Mouse (Mus musculus) splenic B cell, adult 2 months (primary cell): ENCODE results near the gene Frem2.

Experiments used
- DNase-seq: peaks from one replicate; pipeline ENCODE4 v3.0.0-alpha.2; 2011; ENCODE audit warnings: low read depth, low spot score
- H3K27me3 ChIP-seq: 2 replicates; pipeline ENCODE4 v1.6.1; 2012; ENCODE audit warnings: mild to moderate bottlenecking, low read length, moderate library complexity, mixed read lengths; ENCODE audit not compliant: control insufficient read depth, poor library complexity, insufficient read depth, severe bottlenecking
- H3K36me3 ChIP-seq: 2 replicates; pipeline ENCODE4 v1.6.1; 2012; ENCODE audit warnings: mild to moderate bottlenecking, low read length, moderate library complexity, mixed read lengths; ENCODE audit not compliant: control insufficient read depth, poor library complexity, insufficient read depth, severe bottlenecking

Frem2 gene

GRCm38 (mm10) chr3:53649425-53649824 lies 7.7 kb downstream of the Frem2 start:
- Histone ChIP-seq H3K36me3 (no peaks in the 10 kb centered on the region), H3K27me3 (no peaks in the 10 kb centered on the region)
- DNase-seq: no peak

DNA sequence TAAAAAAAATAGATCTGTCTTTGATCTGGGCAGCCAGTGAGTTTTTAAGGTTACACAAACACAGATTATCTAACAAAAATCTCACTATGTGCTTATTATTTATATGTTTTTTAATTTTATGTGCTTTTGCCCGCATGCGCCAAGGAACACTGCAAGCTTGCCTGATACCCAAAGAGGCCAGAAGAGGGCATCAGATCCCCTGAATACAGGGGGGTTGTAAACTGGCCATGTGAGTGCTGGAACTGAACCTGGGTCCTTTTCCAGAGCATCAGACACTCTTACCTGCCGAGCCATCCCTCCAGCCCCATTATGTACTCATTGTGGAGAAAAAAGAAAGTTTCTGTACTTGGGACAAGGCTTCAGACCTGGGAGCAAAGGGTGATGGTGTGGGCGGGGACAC lies 8.3 kb downstream of the Frem2 start:
- H3K36me3 ChIP-seq: no peaks in the 10 kb centered on the region
- no peak for DNase-seq
- no peaks in the 10 kb centered on the region for H3K27me3 ChIP-seq

DNA sequence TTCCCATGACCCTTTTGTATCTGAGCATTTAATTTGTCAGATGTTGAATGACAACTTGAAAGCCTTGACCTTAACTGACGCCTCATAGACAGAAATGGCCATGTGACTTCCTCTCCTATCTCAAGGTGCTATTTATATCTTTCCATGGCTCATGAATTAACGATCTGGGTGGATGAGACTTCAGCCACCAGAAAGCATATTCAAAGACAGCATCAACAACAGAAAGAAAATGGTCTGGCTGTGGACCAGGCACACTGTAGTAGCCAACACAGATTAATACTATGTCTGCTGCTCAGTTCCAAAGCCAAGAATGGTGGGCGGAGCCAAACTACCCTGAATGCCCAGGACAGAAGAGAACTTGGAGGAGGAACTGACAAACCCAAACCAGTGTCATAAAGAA lies 21.2 kb downstream of the Frem2 start:
- no peak for DNase-seq

DNA sequence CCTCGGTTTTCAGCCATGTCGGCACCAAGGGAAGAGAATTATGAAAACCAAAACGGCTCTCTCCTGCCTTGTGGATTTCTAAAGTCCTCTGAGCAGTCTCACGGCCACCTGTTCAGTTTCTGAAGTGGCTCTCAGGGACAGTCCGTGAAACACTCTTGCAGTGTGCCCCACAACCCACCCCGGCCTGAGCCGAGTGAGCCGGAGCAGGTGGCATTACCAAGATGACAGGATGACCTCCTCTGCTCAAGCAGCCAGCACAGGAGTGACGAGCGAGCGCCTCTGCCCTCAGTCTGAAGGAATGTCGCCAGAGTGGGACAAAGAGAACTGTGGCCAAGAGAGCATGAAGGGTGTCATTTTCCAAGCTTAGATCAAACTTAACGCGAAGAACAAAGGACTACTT lies 26.0 kb downstream of the Frem2 start:
- H3K27me3 ChIP-seq: no peaks in the 10 kb centered on the region
- DNase-seq: no peak
- H3K36me3 ChIP-seq: no peaks in the 10 kb centered on the region

More for the DNA sequence above, 21.2 kb downstream of the Frem2 start:
- Histone ChIP-seq H3K36me3 (no peaks in the 10 kb centered on the region), H3K27me3 (no peaks in the 10 kb centered on the region)

- no peak for DNase-seq
- Histone ChIP-seq H3K27me3 (no peaks in the 10 kb centered on the region), H3K36me3 (no peaks in the 10 kb centered on the region)
Measured at GRCm38 (mm10) chr3:53630630-53631029, 26.5 kb downstream of the Frem2 start.

GRCm38 (mm10) chr3:53629966-53630365 lies 27.2 kb downstream of the Frem2 start:
- Histone ChIP-seq H3K27me3 (no peaks in the 10 kb centered on the region), H3K36me3 (no peaks in the 10 kb centered on the region)
- DNase-seq: no peak

DNA sequence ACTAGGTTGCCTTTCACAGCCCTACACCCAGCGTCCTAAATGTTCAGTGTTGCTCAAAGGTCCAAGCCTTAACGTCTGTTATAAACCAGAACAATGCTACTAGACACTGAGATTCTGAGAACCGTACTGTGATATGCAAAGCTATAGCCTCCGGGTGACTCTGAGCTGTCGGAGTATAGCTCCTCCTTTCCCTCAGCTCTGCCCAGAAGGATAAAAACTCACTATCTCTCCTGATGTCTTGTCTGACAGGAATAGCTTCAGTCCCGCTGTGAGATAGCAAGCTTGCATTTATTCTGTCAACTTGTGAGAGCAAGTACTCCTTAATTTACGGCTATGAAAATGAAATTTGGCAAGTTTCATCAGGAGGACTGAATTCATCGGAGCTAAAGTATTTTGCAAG lies 33.9 kb downstream of the Frem2 start:
- DNase-seq: no peak
- H3K36me3 ChIP-seq: no peaks in the 10 kb centered on the region
- H3K27me3 ChIP-seq: no peaks in the 10 kb centered on the region

GRCm38 (mm10) chr3:53620978-53621377 lies 36.2 kb downstream of the Frem2 start:
- Histone ChIP-seq H3K36me3 (no peaks in the 10 kb centered on the region), H3K27me3 (no peaks in the 10 kb centered on the region)
- DNase-seq: no peak

DNA sequence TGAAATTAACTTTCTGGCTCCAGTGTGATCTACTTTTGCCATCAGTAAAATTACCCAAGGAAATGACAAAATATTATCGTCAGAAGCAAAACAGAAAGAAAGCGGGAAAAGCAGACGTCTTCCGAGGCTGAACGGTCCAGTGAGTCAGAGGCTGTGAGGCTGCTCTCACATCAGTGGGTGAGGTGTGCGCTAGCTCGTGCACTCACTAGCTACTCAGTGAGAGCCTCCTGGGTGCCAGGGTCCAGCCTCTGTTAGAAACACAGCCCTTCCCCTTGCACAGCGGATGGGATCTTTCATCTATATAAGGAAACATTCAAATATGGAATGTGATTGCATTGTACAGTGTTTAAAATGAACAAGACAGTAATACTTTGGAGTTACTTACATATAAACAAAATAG lies 36.8 kb downstream of the Frem2 start:
- Histone ChIP-seq H3K36me3 (no peaks in the 10 kb centered on the region), H3K27me3 (no peaks in the 10 kb centered on the region)
- DNase-seq: no peak

DNA sequence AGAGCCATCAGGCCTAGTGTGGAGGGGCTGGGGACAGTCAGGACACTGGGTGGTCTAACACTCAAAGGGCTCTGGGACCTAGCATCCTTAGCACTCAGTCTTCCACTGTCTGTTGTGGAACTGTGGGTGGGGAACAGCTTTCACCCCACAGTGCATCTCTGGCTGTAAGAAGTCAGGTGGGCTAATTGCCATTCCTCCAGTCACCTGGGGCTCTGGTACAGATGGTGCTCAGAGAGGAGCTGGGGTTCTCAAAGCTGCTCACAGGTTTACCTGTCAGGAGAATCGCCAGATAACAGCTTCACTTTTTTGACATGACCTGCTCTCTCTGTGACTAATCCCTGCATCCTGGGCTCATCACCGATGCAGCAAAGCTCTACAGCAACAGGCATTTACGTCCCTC lies 46.0 kb downstream of the Frem2 start:
- no peaks in the 10 kb centered on the region for H3K36me3 ChIP-seq
- DNase-seq: no peak
- no peaks in the 10 kb centered on the region for H3K27me3 ChIP-seq

DNA sequence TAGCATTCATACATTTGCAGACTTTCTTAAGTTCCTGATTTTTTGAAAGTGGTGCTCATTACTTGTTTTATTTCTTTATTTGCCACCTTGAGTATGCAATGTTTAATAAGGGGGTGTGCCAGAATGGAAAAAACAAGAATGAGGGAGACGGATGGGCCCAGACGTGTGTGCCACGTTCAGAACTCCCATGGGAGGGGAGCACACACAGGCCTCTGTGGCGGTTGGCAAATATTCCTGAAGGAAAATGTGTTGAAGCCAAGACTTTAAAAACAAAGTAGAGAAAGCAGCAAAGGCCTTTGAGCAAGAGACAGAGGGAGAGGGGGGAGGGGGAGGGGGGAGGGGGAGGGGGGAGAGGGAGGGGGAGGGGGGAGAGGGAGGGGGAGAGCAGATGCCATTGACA lies 47.3 kb downstream of the Frem2 start:
- H3K27me3 ChIP-seq: no peaks in the 10 kb centered on the region
- H3K36me3 ChIP-seq: no peaks in the 10 kb centered on the region
- DNase-seq: no peak

GRCm38 (mm10) chr3:53600140-53600539 lies 57.0 kb downstream of the Frem2 start:
- H3K36me3 ChIP-seq: no peaks in the 10 kb centered on the region
- no peak for DNase-seq
- H3K27me3 ChIP-seq: no peaks in the 10 kb centered on the region

DNA sequence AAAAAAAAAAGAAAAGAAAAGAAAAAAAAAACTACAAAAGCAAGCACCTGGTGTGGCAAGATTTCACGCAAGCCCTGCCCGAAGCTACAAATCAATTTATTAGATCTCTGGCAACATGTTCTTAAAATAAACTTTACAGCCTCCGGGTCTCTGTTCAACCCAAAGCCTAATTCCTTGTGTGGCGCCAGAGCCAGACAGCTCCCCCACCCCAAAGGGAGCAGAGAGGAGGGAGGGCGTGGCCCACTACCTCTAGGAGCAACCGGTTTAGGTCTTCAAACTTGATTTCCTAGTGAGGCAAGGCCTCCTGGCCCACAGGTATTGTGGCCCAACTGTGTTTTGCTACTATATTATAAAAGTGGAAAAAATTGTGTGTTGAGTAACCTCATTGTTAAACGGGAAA lies 57.8 kb downstream of the Frem2 start:
- Histone ChIP-seq H3K36me3 (no peaks in the 10 kb centered on the region), H3K27me3 (no peaks in the 10 kb centered on the region)
- DNase-seq: no peak

- H3K36me3 ChIP-seq: no peaks in the 10 kb centered on the region
- no peak for DNase-seq
- H3K27me3 ChIP-seq: no peaks in the 10 kb centered on the region
Measured at GRCm38 (mm10) chr3:53598153-53598800, 58.9 kb downstream of the Frem2 start.

DNA sequence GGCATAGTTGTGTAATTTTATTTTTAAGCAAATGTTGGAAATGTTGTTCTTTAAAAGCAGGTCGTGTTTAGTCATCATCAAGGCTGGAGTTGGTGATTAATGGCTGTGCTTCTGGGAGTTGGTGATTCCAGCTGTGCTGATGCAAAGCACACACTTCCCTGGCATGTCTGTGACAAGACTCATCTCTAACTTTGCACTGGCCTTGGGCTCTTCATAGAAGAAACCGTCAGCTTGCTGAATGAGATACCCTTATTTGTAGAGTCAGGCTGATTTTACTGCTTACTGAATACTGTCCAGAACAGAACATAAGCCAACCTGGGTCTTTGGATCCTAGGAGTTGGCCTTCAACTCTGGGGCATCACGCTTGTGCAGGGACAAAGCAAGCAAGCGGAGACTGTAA lies 62.7 kb downstream of the Frem2 start:
- no peak for DNase-seq
- no peaks in the 10 kb centered on the region for H3K27me3 ChIP-seq
- no peaks in the 10 kb centered on the region for H3K36me3 ChIP-seq

DNA sequence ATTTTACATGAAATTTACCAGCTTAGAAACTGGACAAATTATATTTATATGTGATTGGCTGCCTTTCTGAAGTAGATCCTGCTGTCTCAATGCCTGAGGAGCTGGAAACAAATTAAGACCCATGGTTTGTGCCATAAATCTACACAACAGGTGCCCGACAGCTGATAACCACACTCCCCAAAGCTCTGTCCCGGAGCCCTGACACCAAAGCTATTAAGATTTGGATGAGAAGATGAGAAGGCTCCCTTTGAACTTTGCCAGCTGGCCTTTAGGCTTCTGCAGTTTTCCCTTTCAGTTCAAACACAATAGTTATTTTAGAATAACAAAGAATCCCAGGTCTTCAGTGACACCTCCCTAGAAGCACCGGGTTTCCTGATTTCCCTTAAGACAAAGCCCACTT lies 63.4 kb downstream of the Frem2 start:
- Histone ChIP-seq H3K27me3 (no peaks in the 10 kb centered on the region), H3K36me3 (no peaks in the 10 kb centered on the region)
- no peak for DNase-seq
